Mouse (Mus musculus) embryo, embryonic 10 days (tissue): ENCODE data around the gene Tcl1b2.
A peak's percentile ranks its signal among the peaks of the same experiment; 100 is the strongest.
"Not testable (repeated sequence)": the region's sequence is repeated elsewhere in the genome, so short reads cannot be mapped to it uniquely, and the experiment has no call there.

Experiments used
- DNase-seq: peaks from one replicate; pipeline ENCODE4 v3.0.0-alpha.2; 2015; ENCODE audit warnings: low spot score

Gene Tcl1b2

DNA sequence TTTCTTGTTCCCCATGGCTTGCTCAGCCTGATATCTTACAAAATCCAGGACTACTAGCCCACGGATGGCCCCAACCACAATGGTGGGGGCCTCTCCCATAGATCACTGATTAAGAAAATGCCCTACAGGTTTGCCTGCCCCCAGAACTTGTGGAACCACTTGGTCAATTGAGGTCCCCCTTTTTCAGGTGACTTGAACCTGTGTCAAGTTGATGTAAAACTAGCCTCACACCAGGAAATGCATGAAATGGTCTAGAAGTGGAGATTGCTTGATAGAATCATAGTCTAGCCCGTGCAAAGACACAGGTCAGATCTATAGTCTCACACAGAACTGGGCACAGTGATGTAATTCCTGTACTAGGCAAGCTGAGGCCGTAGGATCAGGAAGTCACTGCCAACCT is at the start of gene Tcl1b2:
TSS of gene Tcl1b2 (plus strand) at position 301 of the 400 bp plus-strand sequence.
- DNase-seq = no peak

DNA sequence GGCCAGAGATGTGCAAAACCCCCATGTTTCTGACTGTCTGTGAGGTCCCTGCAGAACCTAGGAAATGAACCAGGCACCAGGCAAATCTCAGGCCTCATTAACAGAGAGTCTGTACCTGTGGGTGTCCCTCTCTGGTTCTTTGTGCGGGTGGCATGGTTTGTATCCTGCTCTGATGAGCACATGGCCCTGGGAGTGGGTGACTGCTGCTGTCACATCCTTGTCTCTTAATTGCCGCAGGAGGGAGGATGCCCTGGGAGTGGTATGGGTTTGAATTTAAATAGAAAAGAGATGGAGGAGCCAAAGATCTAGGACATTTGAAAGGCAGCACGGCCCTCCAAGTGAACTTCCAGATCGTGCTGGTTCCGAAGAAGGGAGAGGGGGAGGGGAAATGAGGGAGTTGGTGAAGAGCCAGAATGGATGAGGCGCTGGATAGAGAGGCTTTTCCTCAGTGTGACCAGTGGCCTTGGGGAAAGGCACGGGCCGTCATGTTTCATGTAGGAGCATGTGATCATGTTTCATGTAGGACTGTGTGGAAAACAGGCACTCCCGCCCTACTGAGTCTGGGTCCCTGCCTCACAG is 46.3 kb upstream of the Tcl1b2 start:
- DNase-seq = no peak

DNA sequence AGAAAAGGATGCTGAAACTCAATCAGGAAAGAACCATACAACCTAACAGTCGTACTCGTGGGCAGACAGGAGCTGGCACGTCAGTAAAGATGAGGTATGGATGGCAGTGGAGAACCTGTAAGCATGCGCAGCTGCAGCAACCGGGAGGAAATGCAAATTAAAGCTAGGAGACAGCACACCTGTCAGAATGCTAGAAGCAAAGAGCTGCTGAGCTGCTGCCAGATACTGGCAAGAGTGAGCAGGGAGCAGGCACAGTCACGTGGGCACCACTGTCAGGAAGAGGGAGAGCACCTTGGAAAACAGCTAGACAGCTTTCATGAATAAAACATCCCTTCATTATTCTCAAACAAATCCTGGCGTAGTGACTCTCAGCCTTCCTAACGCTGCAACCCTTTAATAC is 42.9 kb upstream of the Tcl1b2 start:
- DNase-seq = no peak

DNA sequence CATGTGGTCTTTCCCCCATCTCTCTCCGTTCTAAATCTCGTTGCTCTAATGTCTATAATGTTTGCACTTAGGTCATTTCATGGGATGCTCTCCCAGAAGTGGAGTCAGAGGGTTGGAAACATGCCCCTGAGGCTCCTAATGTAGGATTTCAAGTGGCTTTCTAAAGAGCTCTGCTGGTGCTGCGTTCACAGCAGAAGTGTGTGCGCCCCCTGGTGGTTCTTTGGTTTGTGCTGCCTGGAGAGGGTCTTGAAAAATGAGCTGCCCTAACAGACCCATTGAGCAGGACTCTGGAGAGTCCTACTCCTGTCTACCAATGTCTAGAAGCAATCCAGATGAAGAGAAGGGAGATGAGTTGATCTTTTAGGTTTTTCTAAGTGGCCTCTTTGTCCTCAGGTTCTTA is 41.8 kb upstream of the Tcl1b2 start:
- DNase-seq = peak; percentile 86

DNA sequence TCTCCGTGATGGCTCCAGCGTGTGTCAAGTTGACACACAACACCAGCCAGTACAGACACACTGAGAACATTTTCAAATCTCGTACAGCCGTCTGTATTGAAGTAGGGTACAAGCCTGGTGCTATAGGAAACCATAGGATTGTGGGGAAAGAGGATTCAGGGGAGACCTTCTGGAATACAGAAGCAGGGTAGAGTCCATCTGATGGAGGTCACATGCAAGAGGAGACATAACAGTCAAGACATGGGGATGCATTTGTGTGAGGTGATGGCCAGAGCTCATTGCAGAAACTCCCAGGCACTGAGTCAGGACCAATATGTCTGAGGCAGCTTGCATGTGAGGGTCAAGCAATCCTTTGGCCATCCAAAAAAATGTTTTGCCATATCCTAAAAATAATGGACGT is 40.5 kb upstream of the Tcl1b2 start:
- no peak for DNase-seq

DNA sequence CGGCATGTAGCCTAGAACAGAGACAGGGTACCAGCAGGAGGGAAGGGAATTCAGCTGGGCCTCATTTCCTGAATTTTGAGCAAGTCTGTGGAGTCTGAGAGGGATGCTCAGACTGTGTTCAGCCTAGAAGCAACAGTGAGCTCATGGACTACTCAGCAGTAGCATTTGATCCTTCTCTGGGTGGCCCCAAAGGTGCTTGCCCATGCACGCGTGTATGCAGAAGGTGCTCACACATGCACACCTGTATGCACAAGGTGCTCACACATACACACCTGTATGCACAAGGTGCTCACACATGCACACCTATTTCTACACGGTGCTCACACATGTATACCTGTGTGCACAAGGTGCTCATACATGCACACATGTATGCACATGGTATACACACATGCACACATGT is 37.0 kb upstream of the Tcl1b2 start:
- no peak for DNase-seq

DNA sequence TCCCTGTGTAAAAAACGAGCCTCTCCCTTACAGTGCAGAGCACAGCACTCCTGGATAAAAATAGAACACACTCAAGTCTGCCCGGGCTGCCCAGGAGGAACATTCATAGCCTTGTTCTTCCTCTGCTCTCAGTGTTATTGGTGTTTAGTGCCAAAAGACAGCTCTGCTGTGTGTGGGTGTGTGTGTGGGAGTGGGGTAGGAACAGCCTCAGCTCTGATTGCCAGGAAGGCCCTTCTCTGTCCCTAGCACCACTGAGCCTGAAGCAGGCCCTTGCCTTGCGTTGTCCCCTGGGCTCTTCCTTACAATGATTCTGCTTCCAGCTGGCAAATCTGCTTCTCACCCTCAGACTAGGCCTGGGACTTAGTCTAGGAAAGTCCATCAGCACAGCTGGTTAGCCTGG is 36.4 kb upstream of the Tcl1b2 start:
- DNase-seq = no peak

DNA sequence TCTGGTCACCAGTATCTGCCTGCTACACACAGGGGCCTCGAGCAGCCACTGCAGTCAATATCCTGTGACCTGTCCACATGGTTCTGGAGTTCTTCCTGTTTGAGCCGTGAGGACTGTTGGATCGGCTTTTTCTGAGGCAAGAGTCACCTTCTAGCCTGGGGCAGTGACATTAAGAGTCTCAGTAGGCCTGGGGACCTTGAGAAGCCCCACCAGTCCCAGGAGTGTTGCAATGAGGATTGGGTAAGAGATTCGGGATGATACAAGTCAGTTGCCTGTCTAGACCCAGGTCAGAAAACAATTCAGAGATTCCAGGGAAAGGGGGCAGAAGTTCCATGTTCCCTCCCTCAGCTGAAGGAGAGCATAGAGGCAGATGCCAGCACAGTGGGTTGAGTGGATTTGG is 36.0 kb upstream of the Tcl1b2 start:
- no peak for DNase-seq

DNA sequence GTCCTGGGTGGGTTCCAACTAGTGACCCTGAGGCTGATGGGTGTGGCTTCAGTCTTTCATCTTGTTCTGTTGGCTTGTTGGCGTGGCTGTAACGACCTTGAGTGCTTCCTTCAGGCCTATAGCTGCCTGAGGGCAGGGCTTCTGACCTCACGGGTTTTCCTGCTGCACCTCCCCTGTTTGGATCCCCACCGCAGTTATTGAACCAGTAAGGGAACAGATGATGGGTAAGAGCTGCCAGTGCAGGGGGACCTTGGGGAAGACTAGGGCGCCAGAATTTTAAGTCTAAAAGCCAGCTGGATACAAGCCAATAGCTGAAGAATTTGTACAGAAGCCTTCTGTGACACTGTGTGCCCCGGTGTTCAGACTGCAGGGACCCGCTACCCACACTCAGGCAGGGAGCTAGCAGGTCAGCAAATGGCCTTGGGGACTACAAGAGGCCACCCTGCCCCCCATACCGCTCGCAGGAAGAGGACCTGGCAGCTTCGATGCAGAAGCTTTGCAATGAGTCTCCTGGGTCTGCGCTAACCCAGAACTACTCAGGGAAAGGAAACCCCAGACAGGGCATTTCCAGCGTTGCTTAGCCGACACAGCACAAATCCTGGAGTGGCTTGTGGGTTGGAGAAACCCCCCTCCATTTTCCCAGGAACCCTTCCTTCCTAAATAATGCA is 33.4 kb upstream of the Tcl1b2 start:
- DNase-seq = no peak

DNA sequence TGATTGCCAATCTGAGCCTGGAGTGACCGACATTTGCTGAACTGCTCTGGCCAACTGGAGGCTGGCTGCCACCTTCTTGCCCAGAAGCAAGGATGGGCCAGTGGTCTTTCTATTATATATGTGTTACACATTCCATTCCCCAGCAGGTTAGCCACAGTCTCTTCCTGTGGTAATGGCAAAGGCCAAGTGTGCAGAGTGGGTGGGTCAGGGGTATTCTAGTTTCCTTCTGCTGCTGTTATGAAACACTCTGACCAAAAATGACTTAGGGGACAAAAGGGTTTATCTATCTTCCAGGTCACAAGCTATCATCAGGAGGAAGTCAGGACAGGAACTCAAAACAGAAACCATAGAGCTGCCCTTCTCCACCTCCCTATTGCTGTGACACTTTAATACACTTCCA is 29.2 kb upstream of the Tcl1b2 start:
- DNase-seq = no peak

DNA sequence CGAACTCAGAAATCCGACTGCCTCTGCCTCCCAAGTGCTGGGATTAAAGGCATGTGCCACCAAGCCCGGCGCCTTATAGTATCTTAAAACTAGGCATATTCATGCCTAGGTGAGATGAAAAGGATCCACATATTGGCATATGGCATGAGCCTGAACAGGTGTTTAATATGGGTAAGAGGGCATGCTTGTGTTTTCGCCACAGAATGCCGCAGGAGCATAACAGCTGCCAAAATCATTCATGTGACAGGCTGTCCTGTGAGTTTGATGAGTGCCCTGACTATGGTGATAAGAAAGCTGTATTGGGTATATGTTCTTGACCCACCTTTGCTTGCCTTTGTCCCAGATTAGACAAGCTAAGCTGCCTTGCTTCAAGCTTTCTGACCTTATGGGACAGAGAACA is 20.5 kb upstream of the Tcl1b2 start:
- DNase-seq = no peak

DNA sequence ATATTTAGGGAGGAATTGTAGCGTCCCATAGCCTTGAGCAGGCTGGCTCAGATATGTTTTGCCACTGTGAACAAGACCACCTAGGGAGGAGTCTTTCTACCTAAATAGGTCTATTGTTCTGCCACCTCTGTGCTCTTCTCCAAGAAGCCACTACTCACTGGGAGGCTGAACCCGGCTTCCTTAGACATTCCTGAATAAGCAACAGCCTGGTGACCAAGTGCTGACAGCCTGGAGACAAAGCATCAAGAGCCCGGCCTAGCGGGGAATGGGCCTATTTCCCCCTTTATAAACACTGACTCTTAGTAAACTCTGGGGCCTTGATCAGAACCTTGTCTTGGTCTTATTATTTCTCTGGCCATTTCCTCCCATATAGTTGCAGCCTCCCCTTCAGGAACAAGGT is 19.3 kb upstream of the Tcl1b2 start:
- no peak for DNase-seq

DNA sequence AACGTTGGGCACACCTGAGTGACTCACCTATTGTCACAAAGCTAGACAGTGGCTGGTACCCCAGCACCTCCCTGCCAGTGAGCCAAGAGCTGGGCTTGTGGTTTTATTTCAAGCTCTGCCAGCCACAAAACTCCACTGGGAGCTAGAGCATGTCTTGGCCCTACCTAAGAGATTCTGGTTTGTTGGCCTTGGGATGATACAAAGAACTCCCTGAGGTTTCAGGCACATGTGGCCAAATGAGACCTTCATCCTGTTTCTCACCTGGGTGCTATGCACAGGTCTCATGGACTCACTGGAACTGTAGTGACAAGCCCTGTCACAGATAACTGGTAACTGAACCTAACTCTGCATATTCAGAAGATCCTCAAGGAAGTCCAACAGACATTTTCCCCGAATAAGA is 18.2 kb upstream of the Tcl1b2 start:
- DNase-seq = no peak

DNA sequence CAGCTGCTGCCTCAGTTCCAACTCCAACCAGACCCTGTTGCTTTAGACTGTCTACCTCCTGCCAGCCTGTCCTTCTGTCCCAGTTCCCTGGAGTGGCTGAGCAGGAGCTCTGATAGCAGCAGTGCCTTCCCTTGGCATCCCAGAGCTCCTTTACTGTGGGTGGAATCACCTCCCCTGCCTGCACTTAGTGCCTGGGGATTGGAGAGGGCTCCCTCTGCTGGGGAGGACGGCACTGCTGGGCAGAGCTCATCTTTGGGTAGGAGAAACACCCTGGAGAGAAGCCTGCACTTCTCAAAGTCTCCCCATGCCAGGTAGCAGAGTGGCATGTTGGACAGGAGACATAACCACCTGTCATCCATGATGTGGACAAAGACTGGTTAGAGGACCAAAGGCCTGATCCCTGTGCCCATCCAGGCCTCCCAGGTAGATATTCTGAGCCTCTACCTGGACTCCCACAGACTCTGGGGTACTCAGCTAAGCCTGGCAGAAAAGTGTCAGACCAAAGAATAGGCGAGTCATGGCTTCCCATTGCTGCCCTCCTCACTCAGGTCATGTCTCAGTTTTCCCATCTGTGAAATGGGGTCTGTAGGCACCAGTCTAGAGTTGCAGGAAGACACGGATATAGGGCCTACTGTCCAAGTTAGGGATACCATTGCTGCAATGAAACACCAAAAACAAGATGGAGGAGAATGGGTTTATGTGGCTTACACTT is 16.2 kb upstream of the Tcl1b2 start:
- DNase-seq = not testable (repeated sequence)

DNA sequence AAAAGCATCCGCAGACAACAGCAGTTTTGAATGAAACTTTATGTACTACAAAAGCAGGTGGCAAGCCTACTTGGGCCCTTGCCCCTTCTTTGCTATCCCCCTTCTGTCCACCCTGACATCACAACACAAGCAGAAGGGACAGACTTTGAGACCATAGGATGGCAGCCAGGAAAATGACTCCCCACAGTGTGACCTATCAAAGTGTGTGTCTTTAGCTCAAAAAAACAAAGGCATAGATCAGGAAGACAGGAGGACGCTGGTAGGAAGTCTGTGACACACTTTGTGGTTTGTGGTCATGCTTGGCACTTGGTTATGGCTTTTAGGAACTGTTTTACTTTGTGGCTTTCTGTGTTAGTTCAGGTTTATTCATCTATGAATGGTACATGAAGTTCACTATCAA is 11.6 kb upstream of the Tcl1b2 start:
- DNase-seq = not testable (repeated sequence)

DNA sequence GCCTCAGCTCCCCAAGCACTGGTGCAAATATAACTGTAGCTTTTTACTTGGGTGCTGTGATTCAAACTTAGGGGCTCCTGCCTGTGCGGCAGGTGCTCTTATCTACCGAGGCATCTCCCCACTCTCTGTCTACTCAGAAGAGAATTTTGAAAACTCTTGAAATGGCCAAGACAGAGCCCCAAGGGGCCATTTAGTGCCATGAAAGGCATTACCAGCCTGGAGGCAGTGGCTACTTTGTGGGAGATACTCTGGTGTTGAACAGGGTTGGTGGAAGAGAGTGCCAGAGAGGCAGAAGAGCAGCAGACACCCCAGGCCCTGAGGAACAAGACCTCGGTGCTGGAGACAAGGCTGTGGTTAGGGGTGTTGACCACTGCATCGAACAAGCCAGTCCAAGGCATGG is 11.0 kb upstream of the Tcl1b2 start:
- not testable (repeated sequence) for DNase-seq

DNA sequence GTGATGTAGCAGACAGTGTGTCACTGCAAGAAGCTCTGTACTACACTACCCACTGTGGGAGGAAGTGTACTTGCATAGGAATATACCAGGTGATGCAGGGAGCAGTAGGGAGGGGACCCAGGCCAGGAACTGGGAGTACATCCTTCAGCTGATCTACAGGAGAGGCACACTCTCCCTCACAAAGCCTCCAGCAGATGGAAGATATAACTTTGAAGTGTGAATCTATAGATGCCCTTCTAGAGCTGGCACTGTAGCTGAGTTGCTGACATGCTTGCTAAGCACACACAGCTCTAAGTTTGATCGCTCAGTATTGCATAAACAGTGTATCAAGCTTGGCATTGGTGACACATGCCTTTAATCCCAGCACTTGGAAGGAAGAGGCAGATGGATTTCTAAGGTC is 8.1 kb upstream of the Tcl1b2 start:
- not testable (repeated sequence) for DNase-seq

DNA sequence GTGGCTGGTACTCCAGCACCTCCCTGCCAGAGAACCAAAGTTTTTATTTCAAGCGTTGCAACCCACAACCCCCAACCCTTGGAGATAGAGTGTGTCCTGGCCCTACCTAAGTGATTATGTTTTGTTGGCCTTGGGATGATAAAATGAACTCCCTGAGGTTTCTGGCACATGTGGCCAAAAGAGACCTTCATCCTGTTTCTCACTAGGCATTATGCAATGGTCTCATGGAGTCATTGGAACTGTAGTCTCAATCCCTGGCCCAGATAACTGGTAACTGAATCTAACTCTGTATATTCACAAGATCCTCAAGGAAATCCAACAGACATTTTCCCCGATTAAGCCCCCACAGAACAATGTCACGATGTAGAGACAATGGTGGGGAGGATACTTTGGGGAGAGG is 2.7 kb upstream of the Tcl1b2 start:
- DNase-seq = no peak

DNA sequence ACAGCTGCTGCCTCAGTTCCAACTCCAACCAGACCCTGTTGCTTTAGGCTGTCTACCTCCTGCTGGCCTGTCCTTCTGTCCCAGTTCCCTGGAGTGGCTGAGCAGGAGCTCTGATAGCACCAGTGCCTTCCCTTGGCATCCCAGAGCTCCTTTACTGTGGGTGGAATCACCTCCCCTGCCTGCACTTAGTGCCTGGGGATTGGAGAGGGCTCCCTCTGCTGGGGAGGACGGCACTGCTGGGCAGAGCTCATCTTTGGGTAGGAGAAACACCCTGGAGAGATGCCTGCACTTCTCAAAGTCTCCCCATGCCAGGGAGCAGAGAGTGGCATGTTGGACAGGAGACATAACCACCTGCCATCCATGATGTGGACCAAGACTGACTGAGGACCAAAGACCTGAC is 886 bp upstream of the Tcl1b2 start:
- not testable (repeated sequence) for DNase-seq

DNA sequence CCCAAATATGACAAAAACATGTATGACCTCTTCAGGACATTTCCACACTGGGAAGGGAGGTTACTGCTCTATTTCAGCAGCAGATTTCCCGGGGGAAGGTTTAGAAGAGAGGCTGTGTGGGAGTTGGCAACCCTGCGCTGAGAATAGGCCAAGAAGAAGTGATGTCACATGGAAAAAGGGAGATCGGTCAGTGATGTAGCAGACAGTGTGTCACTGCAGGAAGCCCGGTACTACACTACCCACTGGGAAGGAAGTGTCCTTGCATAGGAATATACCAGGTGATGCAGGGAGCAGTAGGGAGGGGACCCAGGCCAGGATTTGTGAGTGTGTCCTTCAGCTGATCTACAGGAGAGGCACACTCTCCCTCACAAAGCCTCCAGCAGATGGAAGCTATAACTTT is 9.5 kb downstream of the Tcl1b2 start:
- DNase-seq = not testable (repeated sequence)

DNA sequence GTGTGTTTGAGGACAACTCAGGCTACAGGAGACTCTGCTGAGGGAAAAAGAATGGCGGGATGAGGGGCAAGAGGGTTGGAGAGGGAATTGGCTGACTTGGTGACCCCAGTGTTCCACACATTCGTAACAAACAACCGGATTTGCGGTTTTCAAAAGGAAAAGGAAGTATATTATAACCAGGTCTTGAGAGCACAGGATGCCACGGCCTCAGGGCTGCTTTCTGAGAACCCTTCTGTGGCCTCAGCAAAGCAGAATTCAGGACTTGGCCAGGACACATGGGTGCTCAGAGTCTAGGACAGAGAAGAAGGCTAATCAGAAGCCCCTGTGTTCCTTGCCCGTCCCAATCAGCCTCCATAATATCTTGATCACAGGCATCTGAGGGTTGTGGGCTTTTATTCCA is 13.0 kb downstream of the Tcl1b2 start:
- DNase-seq = no peak

DNA sequence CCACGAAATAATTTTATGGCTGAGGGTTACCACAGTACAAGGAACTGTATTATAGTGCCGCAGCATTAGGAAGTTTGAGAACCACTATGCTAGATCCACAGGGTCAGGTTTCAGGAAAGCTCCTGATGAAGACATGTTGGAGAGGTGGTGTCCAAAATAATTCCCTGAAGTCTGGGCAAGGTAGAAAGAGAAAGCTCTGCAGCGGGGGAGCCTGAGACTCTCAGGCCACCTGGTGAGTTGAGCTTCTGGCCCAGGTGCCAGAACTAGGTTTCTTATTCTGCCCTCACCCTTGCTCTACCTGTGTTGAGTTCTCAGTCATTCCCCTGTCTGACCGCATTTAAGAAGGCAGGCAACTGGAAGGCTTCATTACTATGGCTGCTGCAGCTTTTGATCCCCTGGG is 13.6 kb downstream of the Tcl1b2 start, which contains the start of gene Tcl1b1:
TSS of gene Tcl1b1 (plus strand) at position 301 of the 400 bp plus-strand sequence.
- DNase-seq = no peak

DNA sequence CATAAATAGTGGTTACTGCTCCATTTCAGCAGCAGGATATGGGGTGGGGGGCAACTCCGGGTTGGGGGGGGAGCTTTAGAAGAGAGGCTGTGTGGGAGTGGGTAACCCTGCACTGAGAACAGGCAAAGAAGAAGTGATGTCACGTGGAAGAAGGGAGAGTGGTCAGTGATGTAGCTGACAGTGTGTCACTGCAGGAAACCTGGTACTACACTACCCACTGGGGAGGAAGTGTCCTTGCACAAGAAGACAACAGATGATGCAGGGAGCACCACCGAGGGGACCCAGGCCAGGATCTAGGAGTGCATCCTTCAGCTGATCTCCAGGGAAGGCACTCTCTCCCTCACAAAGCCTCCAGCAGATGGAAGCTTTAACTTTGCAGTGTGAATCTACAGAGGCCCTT is 20.9 kb downstream of the Tcl1b2 start:
- no peak for DNase-seq

DNA sequence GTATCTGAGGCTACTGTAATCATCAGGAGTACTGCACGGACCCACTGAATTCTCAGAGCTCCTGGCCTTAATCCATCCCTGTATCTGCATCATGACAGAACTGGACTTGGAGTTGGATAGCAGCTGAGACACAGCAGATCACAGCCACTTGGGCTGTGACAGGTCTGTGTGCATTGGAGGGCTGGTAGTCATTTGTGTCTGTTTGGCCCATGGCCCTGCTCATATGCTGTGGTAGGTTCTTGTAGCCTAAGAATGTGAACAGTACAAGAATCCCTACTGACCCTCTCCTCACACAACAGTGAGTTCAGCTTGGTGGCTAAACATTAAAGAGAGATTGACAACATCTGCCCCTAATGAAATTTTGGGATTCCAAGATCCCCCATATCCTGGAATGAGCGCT is 27.6 kb downstream of the Tcl1b2 start:
- no peak for DNase-seq
